Mouse (Mus musculus): ENCODE measurements around the gene Surf2. TPM values are rescaled to one million over a fixed set of nuclear protein-coding genes. Genes with fewer than 3 reads are reported as not detected.

Surf2 gene
- polyA plus RNA-seq, 1 experiment from 2014 or later = 44.1 TPM

- H3K9me3 ChIP-seq = no peaks in the 10 kb centered on the region
- H3K4me2 ChIP-seq (replicated peaks) = no peak overlapping the region
- WGBS = 85% methylated on average over 2 of the region's 2 CpGs
- no peaks in the 10 kb centered on the region for H3K27me3 ChIP-seq
- no peak for ATAC-seq (ENCODE audit: insufficient number of reproducible peaks, insufficient read depth, low FRiP score, low TSS enrichment)
- no peak overlapping the region for H3K9ac ChIP-seq
- H3K4me1 ChIP-seq = no peaks in the 10 kb centered on the region
- H3K27ac ChIP-seq = no peak overlapping the region
- H3K36me3 ChIP-seq = peaks cover 61% of the 10 kb centered on the region
- no peak overlapping the region for H3K4me3 ChIP-seq
Measured at GRCm38 (mm10) chr2:26950411-26950810, 34.2 kb downstream of the Surf2 start.

GRCm38 (mm10) chr2:26951346-26951905 is 35.3 kb downstream of the Surf2 start:
- ATAC-seq (ENCODE audit: insufficient number of reproducible peaks, insufficient read depth, low FRiP score, low TSS enrichment) = no peak
- Histone ChIP-seq H3K9ac (no peak overlapping the region), H3K4me2 (replicated peaks) (no peak overlapping the region)

GRCm38 (mm10) chr2:26952193-26952592 is 36.0 kb downstream of the Surf2 start:
- Histone ChIP-seq H3K36me3 (peaks cover 76% of the 10 kb centered on the region), H3K9ac (no peak overlapping the region), H3K9me3 (no peaks in the 10 kb centered on the region), H3K27me3 (no peaks in the 10 kb centered on the region), H3K4me3 (no peak overlapping the region), H3K27ac (no peak overlapping the region), H3K4me1 (no peaks in the 10 kb centered on the region), H3K4me2 (replicated peaks) (no peak overlapping the region)
- no peak for ATAC-seq (ENCODE audit: insufficient number of reproducible peaks, insufficient read depth, low FRiP score, low TSS enrichment)
- WGBS = 93% methylated on average over 4 of the region's 4 CpGs

More at GRCm38 (mm10) chr2:26951346-26951905, 35.3 kb downstream of the Surf2 start:
- Histone ChIP-seq H3K27me3 (no peaks in the 10 kb centered on the region), H3K4me1 (no peaks in the 10 kb centered on the region), H3K27ac (no peak overlapping the region), H3K36me3 (peaks cover 72% of the 10 kb centered on the region), H3K4me3 (no peak overlapping the region), H3K9me3 (no peaks in the 10 kb centered on the region)
- WGBS = 84% methylated on average over 8 of the region's 8 CpGs

- Histone ChIP-seq H3K4me1 (no peaks in the 10 kb centered on the region), H3K9me3 (no peaks in the 10 kb centered on the region), H3K27me3 (no peaks in the 10 kb centered on the region), H3K4me2 (replicated peaks) (no peak overlapping the region), H3K27ac (no peak overlapping the region), H3K4me3 (no peak overlapping the region), H3K9ac (no peak overlapping the region), H3K36me3 (peaks cover 81% of the 10 kb centered on the region)
- ATAC-seq (ENCODE audit: insufficient number of reproducible peaks, insufficient read depth, low FRiP score, low TSS enrichment) = no peak
- WGBS = 87% methylated on average over 8 of the region's 8 CpGs
Measured at GRCm38 (mm10) chr2:26952866-26953265, 36.7 kb downstream of the Surf2 start.

- Histone ChIP-seq H3K36me3 (peaks cover 85% of the 10 kb centered on the region), H3K4me1 (no peaks in the 10 kb centered on the region), H3K4me2 (replicated peaks) (no peak overlapping the region), H3K4me3 (no peak overlapping the region), H3K9ac (no peak overlapping the region), H3K27me3 (no peaks in the 10 kb centered on the region), H3K27ac (no peak overlapping the region), H3K9me3 (no peaks in the 10 kb centered on the region)
- 88% methylated on average over 2 of the region's 2 CpGs for WGBS
- ATAC-seq (ENCODE audit: insufficient number of reproducible peaks, insufficient read depth, low FRiP score, low TSS enrichment) = no peak
Measured at GRCm38 (mm10) chr2:26954735-26955395, 38.7 kb downstream of the Surf2 start.

- H3K4me3 ChIP-seq = no peak overlapping the region
- ATAC-seq (ENCODE audit: insufficient number of reproducible peaks, insufficient read depth, low FRiP score, low TSS enrichment) = no peak
- no peak overlapping the region for H3K9ac ChIP-seq
- 95% methylated on average over 12 of the region's 12 CpGs for WGBS
- H3K9me3 ChIP-seq = no peaks in the 10 kb centered on the region
- peaks cover 3% of the 10 kb centered on the region; the same call in 1 of the 2 replicates for H3K4me1 ChIP-seq
- no peak overlapping the region for H3K27ac ChIP-seq
- H3K36me3 ChIP-seq = peaks cover 92% of the 10 kb centered on the region
- no peak overlapping the region for H3K4me2 ChIP-seq (replicated peaks)
- H3K27me3 ChIP-seq = no peaks in the 10 kb centered on the region
Measured at GRCm38 (mm10) chr2:26956811-26957487, 40.8 kb downstream of the Surf2 start.

GRCm38 (mm10) chr2:26957488-26957859 is 41.3 kb downstream of the Surf2 start:
- Histone ChIP-seq H3K27me3 (no peaks in the 10 kb centered on the region), H3K9me3 (no peaks in the 10 kb centered on the region), H3K4me1 (peaks cover 7% of the 10 kb centered on the region; the same call in 1 of the 2 replicates), H3K36me3 (peaks cover 92% of the 10 kb centered on the region), H3K4me2 (replicated peaks) (no peak overlapping the region), H3K9ac (no peak overlapping the region), H3K27ac (no peak overlapping the region), H3K4me3 (no peak overlapping the region)
- 89% methylated on average over 2 of the region's 2 CpGs for WGBS
- ATAC-seq (ENCODE audit: insufficient number of reproducible peaks, insufficient read depth, low FRiP score, low TSS enrichment) = no peak

GRCm38 (mm10) chr2:26960756-26961155 is 44.6 kb downstream of the Surf2 start:
- Histone ChIP-seq H3K4me2 (replicated peaks) (no peak overlapping the region), H3K27me3 (no peaks in the 10 kb centered on the region), H3K9me3 (no peaks in the 10 kb centered on the region), H3K27ac (no peak overlapping the region), H3K4me3 (no peak overlapping the region), H3K9ac (no peak overlapping the region), H3K4me1 (peaks cover 19% of the 10 kb centered on the region), H3K36me3 (peaks cover 60% of the 10 kb centered on the region)
- ATAC-seq (ENCODE audit: insufficient number of reproducible peaks, insufficient read depth, low FRiP score, low TSS enrichment) = no peak
- 79% methylated on average over 4 of the region's 4 CpGs for WGBS

- H3K4me1 ChIP-seq = peaks cover 19% of the 10 kb centered on the region
- no peaks in the 10 kb centered on the region for H3K27me3 ChIP-seq
- WGBS = under 1% methylated on average over 50 of the region's 50 CpGs
- H3K9me3 ChIP-seq = no peaks in the 10 kb centered on the region
- H3K9ac ChIP-seq = peak within 1 kb of the TSS; percentile 79
- peaks cover 29% of the 10 kb centered on the region for H3K36me3 ChIP-seq
- H3K27ac ChIP-seq = peak within 1 kb of the TSS; percentile 97
- ATAC-seq (ENCODE audit: insufficient number of reproducible peaks, insufficient read depth, low FRiP score, low TSS enrichment) = peak; percentile 94
- peak within 1 kb of the TSS; percentile 82 for H3K4me2 ChIP-seq (replicated peaks)
- peak within 1 kb of the TSS; percentile 80 for H3K4me3 ChIP-seq
Measured at GRCm38 (mm10) chr2:26963923-26964723, 48.0 kb downstream of the Surf2 start, which contains the start of gene Rexo4. TSS of gene Rexo4 (minus strand) at chr2:26964386.

- peak overlapping the region; percentile 80 for H3K4me3 ChIP-seq
- H3K9ac ChIP-seq = peak overlapping the region; percentile 79
- H3K9me3 ChIP-seq = no peaks in the 10 kb centered on the region
- no peaks in the 10 kb centered on the region for H3K27me3 ChIP-seq
- whole genome bisulfite sequencing = 18% methylated on average over 14 of the region's 14 CpGs
- peaks cover 24% of the 10 kb centered on the region for H3K36me3 ChIP-seq
- H3K4me1 ChIP-seq = peaks cover 19% of the 10 kb centered on the region
- no peak for ATAC-seq (ENCODE audit: insufficient number of reproducible peaks, insufficient read depth, low FRiP score, low TSS enrichment)
- peak overlapping the region; percentile 82 for H3K4me2 ChIP-seq (replicated peaks)
- peak overlapping the region; percentile 97 for H3K27ac ChIP-seq
Measured at GRCm38 (mm10) chr2:26964724-26965370, 48.7 kb downstream of the Surf2 start.

GRCm38 (mm10) chr2:26967262-26967661 is 51.1 kb downstream of the Surf2 start:
- Histone ChIP-seq H3K4me1 (peaks cover 13% of the 10 kb centered on the region), H3K9me3 (no peaks in the 10 kb centered on the region), H3K9ac (no peak overlapping the region), H3K27me3 (0 out of 2 replicates have a peak, but pooled peaks cover 4% of the 10 kb centered on the region), H3K4me2 (replicated peaks) (no peak overlapping the region), H3K36me3 (0 out of 2 replicates have a peak, but pooled peaks cover 2% of the 10 kb centered on the region), H3K4me3 (no peak overlapping the region), H3K27ac (no peak overlapping the region)
- 77% methylated on average over 2 of the region's 2 CpGs for WGBS
- no peak for ATAC-seq (ENCODE audit: insufficient number of reproducible peaks, insufficient read depth, low FRiP score, low TSS enrichment)

Measured in embryonic facial prominence, embryonic 12.5 days (tissue).